7 mouse cellular contexts compared by ENCODE assay signal in genomic region chr19:10013913-10014312, GRCm38 (mm10). TPM values are rescaled to one million over a fixed set of nuclear protein-coding genes. Genes with fewer than 3 reads are reported as not detected.
DNase-seq lines count a peak whose midpoint lies in the region; ATAC-seq and TF ChIP-seq lines count a peak whose summit lies in the region.

No protein-coding gene starts in this region.

- no peaks in the 10 kb centered on the region for H3K9me3 ChIP-seq in heart, embryonic 12.5 days (replicated peaks)

- no peak for TF ChIP-seq POLR2A in liver, adult 2 months (IDR thresholded peaks at IDR 0.05; ENCODE audit: extremely low read depth, insufficient read depth, low read length)
- TF ChIP-seq POLR2A in thymus, adult 2 months (IDR thresholded peaks at IDR 0.05; ENCODE audit: control insufficient read depth, extremely low read depth, insufficient read depth, low read length, poor library complexity), result no peak

- peak; percentile 89 for DNase-seq in NIH3T3 (ENCODE audit: low read depth)
- DNase-seq in embryo, embryonic 11 days, result peak; percentile 89
- no peak for DNase-seq in liver, adult 2 months (ENCODE audit: extremely low read depth, low read depth, low spot score)
- DNase-seq in left cerebral cortex, adult 18-20 months (ENCODE audit: low spot score in 2 of 2), result no peak
- DNase-seq in thymus, adult 2 months, result no peak
- DNase-seq in lung, postnatal 36 days, result no peak

- TF ChIP-seq CTCF in liver, adult 2 months (IDR thresholded peaks at IDR 0.05; ENCODE audit: low read depth, low read length), result no peak
- no peak for TF ChIP-seq CTCF in thymus, adult 2 months (IDR thresholded peaks at IDR 0.05; ENCODE audit: borderline replicate concordance, control insufficient read depth, extremely low read depth, insufficient read depth, low read length, poor library complexity)

- H3K4me1 ChIP-seq in heart, embryonic 12.5 days (replicated peaks), result peaks cover 59% of the 10 kb centered on the region
- H3K4me1 ChIP-seq in liver, adult 2 months (ENCODE audit: control insufficient read depth, insufficient read depth, low read length), result peaks cover 2% of the 10 kb centered on the region
- peaks cover 12% of the 10 kb centered on the region for H3K4me1 ChIP-seq in thymus, adult 2 months (replicated peaks; ENCODE audit: control insufficient read depth, insufficient read depth, low read length)

- no peak overlapping the region for H3K4me3 ChIP-seq in heart, embryonic 12.5 days
- H3K4me3 ChIP-seq in liver, adult 2 months (ENCODE audit: insufficient read depth, low read depth, low read length), result no peak overlapping the region
- no peak overlapping the region for H3K4me3 ChIP-seq in thymus, adult 2 months (ENCODE audit: control insufficient read depth, insufficient read depth, low read length)

- H3K27me3 ChIP-seq in heart, embryonic 12.5 days (replicated peaks), result no peaks in the 10 kb centered on the region
- no peaks in the 10 kb centered on the region for H3K27me3 ChIP-seq in liver, adult 2 months (ENCODE audit: control insufficient read depth, insufficient read depth, low read length)
- H3K27me3 ChIP-seq in thymus, adult 2 months (ENCODE audit: control insufficient read depth, insufficient read depth, low read length), result no peaks in the 10 kb centered on the region

- peak overlapping the region; percentile 20; the same call in 1 of the 2 replicates for H3K4me2 ChIP-seq in heart, embryonic 12.5 days

- WGBS in heart, embryonic 12.5 days, result 10% methylated on average over 5 of the region's 5 CpGs
- 72% methylated on average over 5 of the region's 5 CpGs for WGBS in liver, adult 2 months
- 73% methylated on average over 5 of the region's 5 CpGs for WGBS in thymus, adult 2 months

- H3K36me3 ChIP-seq in heart, embryonic 12.5 days, result no peaks in the 10 kb centered on the region
- no peaks in the 10 kb centered on the region for H3K36me3 ChIP-seq in liver, adult 2 months (ENCODE audit: control insufficient read depth, insufficient read depth, low read length)
- H3K36me3 ChIP-seq in thymus, adult 2 months (ENCODE audit: control insufficient read depth, insufficient read depth, low read length), result no peaks in the 10 kb centered on the region

- no peak overlapping the region for H3K9ac ChIP-seq in heart, embryonic 12.5 days
- no peak overlapping the region for H3K9ac ChIP-seq in liver, adult 2 months (ENCODE audit: low read depth, low read length)

- H3K27ac ChIP-seq in heart, embryonic 12.5 days (ENCODE audit: poor library complexity, severe bottlenecking), result peak overlapping the region; percentile 96
- peak overlapping the region; percentile 6; the same call in 1 of the 2 replicates for H3K27ac ChIP-seq in liver, adult 2 months (replicated peaks; ENCODE audit: insufficient read depth, low read depth, low read length)
- no peak overlapping the region for H3K27ac ChIP-seq in thymus, adult 2 months (ENCODE audit: control insufficient read depth, insufficient read depth, low read length)

- no peaks in the 10 kb centered on the region for H3K79me2 ChIP-seq in liver, adult 2 months (ENCODE audit: control insufficient read depth, insufficient read depth, low read length)

- ATAC-seq in heart, embryonic 12.5 days (ENCODE audit: insufficient number of reproducible peaks, low FRiP score), result peak; percentile 72

RNA-seq across cellular contexts. Expression of gene Rab3il1, which starts 12.4 kb away (rescaled TPM):
- polyA plus RNA-seq in heart, embryonic 12.5 days (2016; fragmentation: Nextera tagmentation; extraction: Ambion mirVana), result 38.0 and 39.7 TPM in 2 replicates
- total RNA-seq in liver, adult 2 months (2014; rRNA removed), result 3.1 and 4.0 TPM in 2 replicates
- 3.1 and 3.8 TPM in 2 replicates for polyA plus RNA-seq in liver, adult 2 months (2012; rRNA removed)
- 10 to 100 TPM in 1 of 2 experiments, 1 to 10 TPM in 1; 9.6 to 10.2 TPM for total RNA-seq in left cerebral cortex, adult 18-20 months (2021)
- 12.8 and 15.7 TPM in 2 replicates for polyA plus RNA-seq in thymus, adult 2 months (2012; rRNA removed)

RNA-seq across cellular contexts. Expression of gene Best1, which starts 12.5 kb away (rescaled TPM):
- polyA plus RNA-seq in heart, embryonic 12.5 days (2016; fragmentation: Nextera tagmentation; extraction: Ambion mirVana), result 0.32 and 0.34 TPM in 2 replicates
- not detected in 2 replicates for total RNA-seq in liver, adult 2 months (2014; rRNA removed)
- polyA plus RNA-seq in liver, adult 2 months (2012; rRNA removed), result 0.05 TPM in 1 of 2 replicates, not detected in the other
- total RNA-seq in left cerebral cortex, adult 18-20 months (2021), result 1 to 10 TPM; 1.0 to 1.1 TPM
- polyA plus RNA-seq in thymus, adult 2 months (2012; rRNA removed), result 0.31 and 0.33 TPM in 2 replicates

RNA-seq across cellular contexts. Expression of gene Fads3, which starts 27.5 kb away (rescaled TPM):
- 40.7 and 45.2 TPM in 2 replicates for polyA plus RNA-seq in heart, embryonic 12.5 days (2016; fragmentation: Nextera tagmentation; extraction: Ambion mirVana)
- 1.4 and 2.8 TPM in 2 replicates for total RNA-seq in liver, adult 2 months (2014; rRNA removed)
- polyA plus RNA-seq in liver, adult 2 months (2012; rRNA removed), result 4.8 TPM in 2 replicates
- 10 to 100 TPM; 32.2 to 32.6 TPM for total RNA-seq in left cerebral cortex, adult 18-20 months (2021)
- polyA plus RNA-seq in thymus, adult 2 months (2012; rRNA removed), result 13.6 and 19.9 TPM in 2 replicates

RNA-seq across cellular contexts. Expression of gene Fth1, which starts 33.5 kb away (rescaled TPM):
- 2,254 and 2,412 TPM in 2 replicates for polyA plus RNA-seq in heart, embryonic 12.5 days (2016; fragmentation: Nextera tagmentation; extraction: Ambion mirVana)
- total RNA-seq in liver, adult 2 months (2014; rRNA removed), result 1,154 and 1,241 TPM in 2 replicates
- 7,340 and 8,771 TPM in 2 replicates for polyA plus RNA-seq in liver, adult 2 months (2012; rRNA removed)
- 1,000 to 10,000 TPM; 2,362 to 2,428 TPM for total RNA-seq in left cerebral cortex, adult 18-20 months (2021)
- 2,238 and 2,885 TPM in 2 replicates for polyA plus RNA-seq in thymus, adult 2 months (2012; rRNA removed)

Comparison
In these comparisons a context has a peak if more than half of its experiments do, and no peak if none do; other contexts are left out.
1. DNase-seq: peak in NIH3T3 (single experiment) and embryo, embryonic 11 days (single experiment); none in liver, adult 2 months (single experiment), left cerebral cortex, adult 18-20 months (0 of 2), thymus, adult 2 months (single experiment) and lung, postnatal 36 days (single experiment).